Mouse (Mus musculus): ENCODE results near the gene Apol11b. TPM values are rescaled to one million over a fixed set of nuclear protein-coding genes. Genes with fewer than 3 reads are reported as not detected.

Gene Apol11b
- total RNA-seq, 2 experiments from 2014 or later: 145 to 338 TPM

Other genes with a start within 250 kb of the Apol11b start
- gene Apol7a, start 244.2 kb downstream of the Apol11b start, total RNA-seq (2015; ENCODE audit: low replicate concordance): not detected in 2 replicates
- not detected in 2 replicates for gene Apol7a, start 244.2 kb downstream of the Apol11b start, total RNA-seq (2017; ENCODE audit: low replicate concordance)
- gene Apol9a, start 232.2 kb downstream of the Apol11b start, total RNA-seq (2015; ENCODE audit: low replicate concordance): not detected in 2 replicates
- gene Apol9a, start 232.2 kb downstream of the Apol11b start, total RNA-seq (2017; ENCODE audit: low replicate concordance): under 0.01 TPM in 1 of 2 replicates, not detected in the other
- gene Apol7b, start 195.8 kb downstream of the Apol11b start, total RNA-seq (2015; ENCODE audit: low replicate concordance): not detected in 2 replicates
- gene Apol7b, start 195.8 kb downstream of the Apol11b start, total RNA-seq (2017; ENCODE audit: low replicate concordance): not detected in 2 replicates
- gene Apol10a, start 166.2 kb downstream of the Apol11b start, total RNA-seq (2015; ENCODE audit: low replicate concordance): 2.9 and 4.0 TPM in 2 replicates
- gene Apol10a, start 166.2 kb downstream of the Apol11b start, total RNA-seq (2017; ENCODE audit: low replicate concordance): 3.1 and 7.3 TPM in 2 replicates
- 18.4 and 21.0 TPM in 2 replicates for gene Apol11a, start 135.0 kb downstream of the Apol11b start, total RNA-seq (2015; ENCODE audit: low replicate concordance)
- 75.1 and 111 TPM in 2 replicates for gene Apol11a, start 135.0 kb downstream of the Apol11b start, total RNA-seq (2017; ENCODE audit: low replicate concordance)
- 6.1 TPM in 1 of 2 replicates, not detected in the other for gene Apol7c, start 110.0 kb downstream of the Apol11b start, total RNA-seq (2015; ENCODE audit: low replicate concordance)
- gene Apol7c, start 110.0 kb downstream of the Apol11b start, total RNA-seq (2017; ENCODE audit: low replicate concordance): 0.26 TPM in 1 of 2 replicates, not detected in the other
- gene 1700025B11Rik, start 81.4 kb downstream of the Apol11b start, total RNA-seq (2015; ENCODE audit: low replicate concordance): not detected in 2 replicates
- gene 1700025B11Rik, start 81.4 kb downstream of the Apol11b start, total RNA-seq (2017; ENCODE audit: low replicate concordance): not detected in 2 replicates
- not detected in 2 replicates for gene Apol10b, start 47.2 kb downstream of the Apol11b start, total RNA-seq (2015; ENCODE audit: low replicate concordance)
- gene Apol10b, start 47.2 kb downstream of the Apol11b start, total RNA-seq (2017; ENCODE audit: low replicate concordance): 0.90 TPM in 1 of 2 replicates, not detected in the other
- not detected in 2 replicates for gene Gm36245, start 44.0 kb downstream of the Apol11b start, total RNA-seq (2015; ENCODE audit: low replicate concordance)
- gene Gm36245, start 44.0 kb downstream of the Apol11b start, total RNA-seq (2017; ENCODE audit: low replicate concordance): not detected in 2 replicates
- 0.84 TPM in 1 of 2 replicates, not detected in the other for gene Apol7e, start 55.6 kb upstream of the Apol11b start, total RNA-seq (2015; ENCODE audit: low replicate concordance)
- not detected in 2 replicates for gene Apol7e, start 55.6 kb upstream of the Apol11b start, total RNA-seq (2017; ENCODE audit: low replicate concordance)
- gene Apol9b, start 85.8 kb upstream of the Apol11b start, total RNA-seq (2015; ENCODE audit: low replicate concordance): 1.1 TPM in 1 of 2 replicates, not detected in the other
- not detected in 2 replicates for gene Apol9b, start 85.8 kb upstream of the Apol11b start, total RNA-seq (2017; ENCODE audit: low replicate concordance)
- 160 and 228 TPM in 2 replicates for gene Apol8, start 113.7 kb upstream of the Apol11b start, total RNA-seq (2015; ENCODE audit: low replicate concordance)
- 210 and 246 TPM in 2 replicates for gene Apol8, start 113.7 kb upstream of the Apol11b start, total RNA-seq (2017; ENCODE audit: low replicate concordance)
- 104 and 105 TPM in 2 replicates for gene Myh9, start 198.9 kb upstream of the Apol11b start, total RNA-seq (2015; ENCODE audit: low replicate concordance)
- gene Myh9, start 198.9 kb upstream of the Apol11b start, total RNA-seq (2017; ENCODE audit: low replicate concordance): 198 and 213 TPM in 2 replicates

Measured in erythroid progenitor cell, adult 5-6 weeks (primary cell).